Mouse (Mus musculus) frontal cortex, adult (tissue): Measurements from ENCODE around the gene Thrsp.
"Not testable (repeated sequence)": the region's sequence is repeated elsewhere in the genome, so short reads cannot be mapped to it uniquely, and the experiment has no call there.

ENCODE experiments used
- ATAC-seq: cut with Nextera tagmentation; 2 replicates; pipeline ENCODE4 v1.9.2; 2017; ENCODE audit warnings: mild to moderate bottlenecking, moderate library complexity, mixed read lengths; ENCODE audit not compliant: low TSS enrichment

Gene Thrsp

DNA sequence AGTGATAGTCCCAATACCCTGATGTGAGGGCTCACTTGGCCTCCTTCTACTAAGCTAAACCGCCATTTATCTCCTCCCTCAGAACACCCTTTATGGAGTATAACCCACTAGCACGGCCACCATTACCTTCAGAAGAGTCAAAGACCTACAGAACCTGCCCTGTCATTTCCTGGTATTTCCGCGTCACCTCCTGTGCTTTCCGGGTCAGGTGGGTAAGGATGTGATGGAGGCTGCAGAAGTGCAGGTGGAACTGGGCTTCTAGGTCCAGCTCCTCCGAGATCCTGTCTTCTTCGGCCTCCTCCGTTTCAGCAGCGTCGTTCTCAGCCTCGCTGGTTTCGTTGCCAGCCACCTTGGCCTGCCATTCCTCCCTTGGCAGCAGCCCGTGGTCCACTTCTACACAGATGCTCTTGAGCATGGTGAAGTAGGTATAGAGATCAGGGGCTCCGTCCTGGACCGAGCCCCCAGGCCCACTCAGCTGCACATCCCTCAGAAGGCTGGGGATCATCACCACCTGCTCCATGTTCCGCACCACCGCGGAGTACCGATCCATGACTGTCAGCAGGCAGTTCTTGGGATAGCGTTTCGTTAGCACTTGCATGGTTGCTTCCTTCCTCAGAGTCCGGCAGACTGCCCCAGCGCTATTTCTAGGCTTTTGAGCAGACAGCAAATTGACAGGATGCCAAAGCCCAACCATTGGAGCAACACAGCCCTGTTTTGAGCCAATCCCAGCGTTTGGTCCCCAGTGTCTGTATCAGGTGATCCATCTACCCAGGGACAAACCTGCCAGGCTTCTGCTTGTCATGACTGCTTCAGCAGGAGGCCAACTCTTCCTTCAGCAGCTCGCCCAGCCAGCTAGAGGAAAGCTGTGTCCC lies at the start of gene Thrsp:
Gene Thrsp, minus strand, starts transcription at position 825 of the 872 bp plus-strand sequence.
- ATAC-seq = peak; percentile 62

DNA sequence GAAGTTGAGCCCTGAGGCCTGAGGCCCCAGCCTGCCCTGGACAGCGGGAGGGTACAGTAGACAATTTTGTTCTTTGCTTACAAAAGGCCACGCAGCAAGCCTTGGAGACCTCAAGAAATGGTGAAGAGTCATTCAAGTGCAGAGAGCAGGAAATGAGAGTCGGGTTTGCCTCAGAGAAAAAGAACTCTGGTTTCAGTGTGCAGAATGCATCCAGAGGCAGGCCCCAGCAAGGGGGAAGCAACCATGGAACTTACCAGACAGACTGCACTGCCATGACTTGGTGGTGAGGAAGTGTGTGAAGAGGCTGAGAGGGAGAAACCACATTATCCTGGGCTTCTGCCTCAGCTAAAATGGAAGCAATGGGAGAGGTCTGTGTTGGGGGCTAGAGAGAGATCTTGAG lies 38.0 kb upstream of the Thrsp start:
- no peak for ATAC-seq

GRCm38 (mm10) chr7:97454795-97455194 lies 37.3 kb upstream of the Thrsp start:
- ATAC-seq = no peak

DNA sequence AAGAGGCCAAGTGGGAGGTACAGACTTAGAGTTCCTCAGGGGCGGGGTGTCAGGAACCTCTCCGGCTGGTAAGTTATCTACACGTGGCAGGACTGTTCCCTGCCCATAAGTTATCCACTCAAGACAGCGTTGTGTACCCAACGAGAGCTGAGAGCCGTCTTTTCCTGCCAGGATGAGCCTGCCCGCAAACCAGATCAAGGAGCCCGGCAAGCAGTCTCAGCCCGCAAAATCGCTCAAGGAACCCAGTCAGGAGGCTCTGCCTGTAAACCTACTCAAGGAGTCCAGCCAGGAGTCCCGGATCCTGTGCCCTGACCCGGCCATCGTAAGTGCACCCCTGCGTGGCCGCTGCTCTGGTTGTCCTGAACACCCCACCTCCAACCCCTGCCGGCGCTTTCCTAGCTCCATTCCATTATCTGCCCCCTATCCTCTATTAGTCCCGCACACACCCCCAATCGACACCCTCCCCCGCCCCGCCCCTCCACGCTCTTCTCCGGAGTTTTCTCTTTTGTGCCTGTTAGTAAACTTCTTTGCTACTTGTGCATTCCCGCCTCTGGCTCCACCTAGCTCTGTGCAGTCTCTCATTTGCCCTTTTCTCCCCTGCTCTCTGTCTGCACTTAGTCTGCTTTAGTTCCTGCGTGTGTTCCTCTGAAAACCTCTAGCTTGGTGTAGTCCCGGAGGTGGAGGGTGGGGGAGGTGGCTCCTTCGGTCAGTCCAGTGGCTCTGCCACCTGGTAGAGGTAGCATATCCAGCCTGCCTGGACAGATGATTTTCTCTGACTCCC lies 35.8 kb upstream of the Thrsp start:
- ATAC-seq = no peak

DNA sequence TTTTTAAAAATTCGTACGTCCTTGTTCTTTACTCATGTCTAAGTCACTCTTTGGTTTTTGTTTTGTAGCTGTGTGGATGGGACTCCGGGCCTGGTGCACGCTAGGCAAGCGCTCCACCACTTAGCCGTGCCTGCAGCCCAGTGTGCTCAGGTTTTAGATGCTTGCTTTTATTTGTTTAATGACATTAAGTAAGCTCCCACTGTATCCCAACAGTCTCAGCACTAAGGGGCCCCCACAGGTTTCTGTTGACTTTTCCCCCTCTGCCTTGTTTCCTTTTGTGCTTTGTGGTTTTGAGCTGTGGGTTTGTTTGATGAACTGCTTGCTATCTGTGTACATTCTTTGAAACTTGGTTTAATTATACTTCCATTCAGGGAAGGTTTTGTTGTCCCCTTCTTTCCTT lies 34.7 kb upstream of the Thrsp start:
- no peak for ATAC-seq

DNA sequence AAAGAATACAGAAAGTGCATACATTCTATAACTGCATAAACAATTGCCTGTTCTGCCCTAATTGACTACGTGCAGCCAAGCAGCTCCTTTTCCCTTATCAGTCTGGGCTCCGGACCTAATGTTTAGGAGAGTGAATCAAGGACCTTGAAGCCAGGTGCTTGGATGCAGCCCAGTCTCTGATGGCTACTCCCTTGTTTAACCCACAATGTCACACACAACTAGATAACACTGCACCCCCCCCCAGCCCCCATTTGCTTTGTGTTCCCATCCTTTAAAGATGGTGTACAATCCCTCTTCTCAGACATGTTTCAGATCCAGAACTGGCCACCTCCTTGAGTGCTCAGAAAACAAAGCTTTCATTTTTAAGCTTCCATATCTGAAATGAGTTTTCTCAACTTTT lies 33.5 kb upstream of the Thrsp start, which contains the start of gene Kctd14:
Gene Kctd14, plus strand, starts transcription at position 301 of the 400 bp plus-strand sequence.
- ATAC-seq = not testable (repeated sequence)

- peak; percentile 72 for ATAC-seq
These were observed 29.6 kb upstream of the Thrsp start for GRCm38 (mm10) chr7:97447050-97447531.

DNA sequence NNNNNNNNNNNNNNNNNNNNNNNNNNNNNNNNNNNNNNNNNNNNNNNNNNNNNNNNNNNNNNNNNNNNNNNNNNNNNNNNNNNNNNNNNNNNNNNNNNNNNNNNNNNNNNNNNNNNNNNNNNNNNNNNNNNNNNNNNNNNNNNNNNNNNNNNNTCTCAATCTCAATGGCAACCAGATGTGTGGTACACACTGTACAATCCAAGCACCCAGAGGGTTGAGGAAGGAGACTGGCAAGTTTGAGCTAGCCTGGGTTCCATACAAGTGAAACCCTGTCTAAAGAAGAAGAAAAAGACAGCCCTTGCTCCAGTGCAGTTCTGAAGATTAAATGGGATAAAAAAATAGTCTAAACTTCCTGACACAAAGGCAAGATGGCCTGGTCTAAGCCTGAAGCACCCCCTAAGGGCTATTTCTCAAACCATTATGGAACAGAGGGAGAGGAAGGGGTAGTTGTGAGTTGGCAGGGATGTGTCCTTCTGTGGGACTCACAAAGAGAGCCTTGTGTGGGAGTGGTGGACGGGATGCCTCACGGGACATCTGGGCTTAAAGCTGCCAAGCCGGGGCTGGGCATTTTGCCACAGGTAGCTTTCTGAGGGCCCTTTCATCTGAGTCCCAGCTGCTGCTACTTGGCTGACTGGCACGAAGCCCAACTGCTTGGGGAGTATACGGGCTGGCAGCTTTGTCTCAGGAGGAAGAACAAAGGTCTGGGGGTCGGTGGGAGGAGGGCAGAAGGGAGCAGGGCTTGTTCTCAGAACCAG lies 28.8 kb upstream of the Thrsp start:
- ATAC-seq = peak; percentile 94

DNA sequence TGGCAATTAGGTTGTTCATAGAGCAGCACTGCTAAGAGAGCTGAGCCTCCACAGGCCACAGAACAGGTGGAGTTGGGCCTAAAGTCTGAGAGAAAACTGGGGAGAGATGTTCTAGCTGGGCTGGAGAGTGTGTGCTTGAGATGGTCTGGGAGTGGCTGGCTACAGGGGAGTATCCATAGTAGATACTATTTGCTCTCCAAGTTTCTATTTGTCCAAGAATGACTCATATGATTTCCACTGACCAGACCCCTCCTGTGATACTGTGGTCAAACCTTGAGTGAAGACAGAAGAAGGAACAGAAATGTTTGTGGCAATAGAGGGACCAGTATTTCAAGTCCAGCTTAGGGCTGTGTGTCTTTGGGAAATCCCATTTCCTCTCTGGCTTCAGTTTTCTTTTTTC lies 21.5 kb upstream of the Thrsp start:
- no peak for ATAC-seq

GRCm38 (mm10) chr7:97434517-97434916 lies 17.0 kb upstream of the Thrsp start:
- ATAC-seq = no peak

DNA sequence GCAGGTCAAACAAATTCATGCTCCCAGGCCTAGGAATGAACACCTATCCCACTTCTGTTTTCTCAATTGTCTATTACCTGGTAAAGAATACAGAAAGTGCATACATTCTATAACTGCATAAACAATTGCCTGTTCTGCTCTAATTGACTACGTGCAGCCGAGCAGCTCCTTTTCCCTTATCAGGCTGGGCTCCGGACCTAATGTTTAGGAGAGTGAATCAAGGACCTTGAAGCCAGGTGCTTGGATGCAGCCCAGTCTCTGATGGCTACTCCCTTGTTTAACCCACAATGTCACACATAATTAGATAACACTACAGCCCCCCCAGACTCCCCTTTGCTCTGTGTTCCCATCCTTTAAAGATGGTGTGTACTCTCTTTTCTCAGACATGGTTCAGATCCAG lies 16.0 kb upstream of the Thrsp start:
- not testable (repeated sequence) for ATAC-seq

GRCm38 (mm10) chr7:97429705-97430104 lies 12.2 kb upstream of the Thrsp start:
- ATAC-seq = no peak

- no peak for ATAC-seq
These were observed 10.4 kb upstream of the Thrsp start for GRCm38 (mm10) chr7:97427778-97428420.

GRCm38 (mm10) chr7:97427296-97427695 lies 9.8 kb upstream of the Thrsp start:
- ATAC-seq = no peak

GRCm38 (mm10) chr7:97426566-97426965 lies 9.0 kb upstream of the Thrsp start:
- peak; percentile 56; the same call in 1 of the 2 replicates for ATAC-seq

DNA sequence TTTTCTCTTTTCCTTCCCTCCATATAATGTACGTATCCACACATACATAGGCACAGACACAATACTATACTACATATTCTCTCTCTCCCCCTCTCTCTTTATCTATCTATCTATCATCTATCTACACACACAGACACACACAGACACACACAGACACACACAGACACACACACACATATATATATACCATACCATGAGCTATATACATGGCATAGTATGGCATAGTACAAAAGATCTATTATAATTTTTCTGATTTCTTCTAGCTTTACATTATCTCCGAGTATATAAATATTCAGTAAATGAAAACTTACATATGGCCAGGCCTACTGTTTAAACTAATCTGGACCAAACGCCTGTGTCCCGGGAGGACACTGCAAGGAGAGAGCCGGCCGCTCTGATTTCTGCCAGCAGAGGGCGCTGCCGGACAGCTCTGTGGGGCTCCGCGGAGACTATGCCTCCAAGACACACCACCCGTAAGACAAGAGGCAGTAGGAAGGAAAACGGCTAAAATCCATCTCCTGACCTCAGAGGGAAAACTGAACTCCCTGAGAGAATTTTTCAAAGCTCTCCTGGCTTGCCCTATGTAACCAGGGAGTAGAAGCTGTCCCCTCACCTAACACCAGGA lies 7.2 kb upstream of the Thrsp start:
- ATAC-seq = peak; percentile 82

DNA sequence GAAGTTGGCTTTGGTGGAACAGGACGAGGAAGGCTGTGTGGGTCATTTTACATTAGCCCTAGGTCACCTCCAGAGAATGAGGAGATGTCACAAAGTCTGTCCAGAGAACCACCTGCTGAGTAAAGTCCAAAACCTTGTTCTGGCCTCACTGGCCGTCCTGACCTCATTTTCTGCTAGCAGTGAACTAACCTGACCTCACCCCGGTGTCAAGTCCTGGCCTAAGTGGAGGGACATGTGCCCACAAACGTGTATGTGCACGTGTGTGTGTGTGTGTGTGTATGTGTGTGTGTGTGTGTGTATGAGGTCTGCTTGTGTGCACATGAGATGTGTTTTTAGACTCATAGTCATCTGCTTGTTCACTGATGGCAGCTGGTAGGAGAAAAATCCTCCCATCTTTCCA lies 6.2 kb upstream of the Thrsp start:
- ATAC-seq = no peak

- peak; percentile 57 for ATAC-seq
These were observed 3.6 kb upstream of the Thrsp start for GRCm38 (mm10) chr7:97420958-97421651.

- ATAC-seq = no peak
These were observed 2.9 kb upstream of the Thrsp start for GRCm38 (mm10) chr7:97420406-97420805.

- no peak for ATAC-seq
These were observed 1.6 kb upstream of the Thrsp start for GRCm38 (mm10) chr7:97419163-97419562.
